Mouse (Mus musculus) testis, postnatal 14 days (tissue): ENCODE results near the gene Xlr3a.
"Not testable (repeated sequence)": the region's sequence is repeated elsewhere in the genome, so short reads cannot be mapped to it uniquely, and the experiment has no call there.

Experiments
- DNase-seq: peaks from one replicate; pipeline ENCODE4 v3.0.0; 2021; ENCODE audit warnings: low spot score

Xlr3a gene

DNA sequence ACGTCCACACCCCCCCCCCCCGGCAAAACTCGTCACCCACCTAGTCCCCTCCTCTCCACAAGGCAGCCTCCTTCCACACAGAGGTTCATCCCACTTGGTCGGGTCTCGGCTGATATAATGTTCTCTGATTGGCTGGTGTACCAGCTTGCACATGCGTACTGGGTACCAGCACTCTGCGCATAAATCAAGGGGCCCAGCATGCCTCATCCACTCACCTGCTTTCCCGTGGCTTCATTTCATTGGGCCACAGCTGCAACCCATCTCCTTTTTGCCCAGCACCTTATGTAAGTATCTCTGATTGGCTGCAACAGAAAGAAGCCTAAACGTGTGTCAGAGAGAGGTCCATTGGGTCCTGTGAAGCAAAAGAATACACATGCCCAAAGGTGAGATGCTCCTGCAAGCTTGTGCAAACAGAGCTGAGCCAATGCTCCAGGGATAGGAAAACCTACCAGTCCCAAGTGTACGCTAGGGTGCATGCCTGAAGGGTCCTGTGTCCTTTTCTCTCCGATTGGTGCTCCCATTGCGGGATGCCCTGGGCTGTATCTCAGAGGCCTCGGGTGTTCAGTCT, at the start of gene Xlr3a:
Xlr3a (minus strand) TSS at position 155 of the 568 bp plus-strand sequence.
- DNase-seq = peak; percentile 68

GRCm38 (mm10) chrX:73143218-73143618, 46.3 kb upstream of the Xlr3a start:
- not testable (repeated sequence) for DNase-seq

GRCm38 (mm10) chrX:73122859-73123829, 26.2 kb upstream of the Xlr3a start:
- not testable (repeated sequence) for DNase-seq

- not testable (repeated sequence) for DNase-seq
Measured at GRCm38 (mm10) chrX:73116747-73117146, 19.9 kb upstream of the Xlr3a start, which contains the start of gene Gm14685. Gene Gm14685, plus strand, starts transcription at chrX:73117047.

- DNase-seq = peak; percentile 19
Measured at GRCm38 (mm10) chrX:73082267-73083055, 14.4 kb downstream of the Xlr3a start, which contains the start of gene Xlr4a. Gene Xlr4a, minus strand, starts transcription at chrX:73082478.

DNA sequence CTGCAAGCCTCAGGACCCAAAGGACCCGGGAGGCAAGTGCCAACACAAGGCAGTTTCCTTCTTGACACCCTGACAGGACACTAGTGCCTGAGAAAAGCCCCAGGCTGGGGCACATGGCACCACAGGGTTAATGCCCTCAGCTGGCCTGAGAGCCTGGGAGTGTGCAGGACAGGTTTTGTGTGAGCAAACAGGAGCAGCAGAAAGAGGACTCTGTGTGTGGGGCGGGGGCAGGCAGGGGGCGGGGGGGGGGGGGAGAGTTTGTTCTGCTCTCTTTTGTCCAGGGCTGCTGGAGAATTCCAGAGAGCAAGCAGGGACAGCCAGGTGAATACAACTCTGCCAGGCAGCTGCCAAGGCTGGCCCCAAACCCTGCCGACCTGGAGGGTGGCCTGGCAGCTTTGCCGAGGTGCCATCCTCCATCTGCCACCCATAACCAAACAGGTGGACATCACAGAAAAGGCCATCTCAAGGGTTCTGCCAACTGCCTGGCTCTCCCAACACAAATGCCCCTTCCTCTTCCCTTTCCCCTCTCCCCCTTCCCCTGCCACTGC, 30.1 kb downstream of the Xlr3a start:
- DNase-seq = not testable (repeated sequence)

GRCm38 (mm10) chrX:73064415-73064793, 32.5 kb downstream of the Xlr3a start, which contains the start of gene Pnma3:
Gene Pnma3, plus strand, starts transcription at chrX:73064787.
- no peak for DNase-seq

- no peak for DNase-seq
Measured at GRCm38 (mm10) chrX:73063512-73064414, 33.1 kb downstream of the Xlr3a start.

GRCm38 (mm10) chrX:73062323-73062722, 34.6 kb downstream of the Xlr3a start:
- no peak for DNase-seq

- DNase-seq = no peak
Measured at GRCm38 (mm10) chrX:73061528-73061927, 35.4 kb downstream of the Xlr3a start.

GRCm38 (mm10) chrX:73053860-73054563, 42.9 kb downstream of the Xlr3a start:
- peak; percentile 80 for DNase-seq

- DNase-seq = peak; percentile 75
Measured at GRCm38 (mm10) chrX:73039666-73040065, 57.2 kb downstream of the Xlr3a start.

GRCm38 (mm10) chrX:73038831-73039230, 58.1 kb downstream of the Xlr3a start:
- DNase-seq = no peak

DNA sequence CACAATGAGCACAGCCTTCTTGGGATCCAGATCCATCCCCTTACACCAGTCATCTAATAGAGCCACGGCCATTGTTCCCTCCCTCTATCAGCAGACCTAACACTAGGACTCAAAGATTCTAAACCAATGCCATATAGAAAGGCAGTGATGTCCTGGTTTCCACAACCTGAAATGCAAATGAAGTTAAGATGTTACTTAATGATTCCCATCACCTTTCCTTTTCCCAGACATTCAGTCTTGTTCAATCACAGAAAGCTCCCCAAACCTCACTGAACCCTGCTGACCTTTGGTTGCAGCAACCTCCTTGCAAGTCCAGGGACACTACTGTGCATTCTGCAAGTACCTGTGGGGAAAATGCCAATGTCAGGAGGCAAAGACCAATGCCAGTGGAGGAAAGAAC, 59.9 kb downstream of the Xlr3a start, which contains the start of gene Pnma5:
Pnma5 (minus strand) TSS at position 101 of the 400 bp plus-strand sequence.
- DNase-seq = no peak
